ENCODE assay signal across 9 mouse cellular contexts in genomic region chr2:26298208-26298855, GRCm38 (mm10). TPM values are rescaled to one million over a fixed set of nuclear protein-coding genes. Genes with fewer than 3 reads are reported as not detected.
A peak's percentile ranks its signal among the peaks of the same experiment; 100 is the strongest.
DNase-seq lines count a peak whose midpoint lies in the region; ATAC-seq and TF ChIP-seq lines count a peak whose summit lies in the region.
"Had no signal": no experiment of that assay in that cellular context is flagged by ENCODE, and none has a peak within 500 bp of the region (broad histone marks: within the 10 kb centered on the region; RNA-seq: fewer than 3 reads in every experiment).

No protein-coding gene starts in this region.

- peak; percentile 47 for DNase-seq in adrenal gland, postnatal 10 days
- DNase-seq in adrenal gland, adult 18-20 months (ENCODE audit: low spot score in 2 of 2): no peak
- peak; percentile 72 for DNase-seq in ES-CJ7 (ENCODE audit: low read depth, low spot score)
- peak; percentile 47 for DNase-seq in embryonic facial prominence, embryonic 11.5 days (ENCODE audit: low spot score)
- peak in 1 of 3 experiments; percentile 23 for DNase-seq in liver, embryonic 14.5 days (ENCODE audit: low read depth in 3 of 3, low spot score in 3 of 3)
- peak; percentile 77 for DNase-seq in right cerebral cortex, postnatal 25 days
- no peak for DNase-seq in gastrocnemius, postnatal 25 days

- no peaks in the 10 kb centered on the region for H3K36me3 ChIP-seq in embryonic facial prominence, embryonic 11.5 days (replicated peaks; ENCODE audit: control insufficient read depth, insufficient read depth, low read depth, low read length)
- no peaks in the 10 kb centered on the region for H3K36me3 ChIP-seq in hindbrain, embryonic 15.5 days
- no peaks in the 10 kb centered on the region for H3K36me3 ChIP-seq in liver, embryonic 14.5 days (replicated peaks; ENCODE audit: control insufficient read depth, insufficient read depth, low read depth)
- H3K36me3 ChIP-seq: liver, embryonic 15.5 days had no signal

- no peak overlapping the region for H3K27ac ChIP-seq in embryonic facial prominence, embryonic 11.5 days (replicated peaks; ENCODE audit: low read depth, low read length)
- H3K27ac ChIP-seq in hindbrain, embryonic 15.5 days (replicated peaks): peak overlapping the region; percentile 84
- H3K27ac ChIP-seq in liver, embryonic 14.5 days: no peak overlapping the region
- H3K27ac ChIP-seq: liver, embryonic 15.5 days had no signal

- WGBS in embryonic facial prominence, embryonic 11.5 days: 4% methylated on average over 10 of the region's 10 CpGs
- 1% methylated on average over 10 of the region's 10 CpGs for WGBS in hindbrain, embryonic 15.5 days
- WGBS in liver, embryonic 14.5 days (ENCODE audit: insufficient replicate concordance): 5% methylated on average over 10 of the region's 10 CpGs

- H3K9ac ChIP-seq in embryonic facial prominence, embryonic 11.5 days (replicated peaks; ENCODE audit: low read length): no peak overlapping the region
- H3K9ac ChIP-seq in hindbrain, embryonic 15.5 days: peak overlapping the region; percentile 26; the same call in 1 of the 2 replicates
- H3K9ac ChIP-seq in liver, embryonic 14.5 days (replicated peaks): no peak overlapping the region
- H3K9ac ChIP-seq: liver, embryonic 15.5 days had no signal

- no peak for TF ChIP-seq CTCF in liver, embryonic 14.5 days (IDR thresholded peaks at IDR 0.05; ENCODE audit: low read depth)

- ATAC-seq in embryonic facial prominence, embryonic 11.5 days (replicated peaks; ENCODE audit: insufficient number of reproducible peaks, low FRiP score, low TSS enrichment, low read depth): peak; percentile 63
- peak; percentile 88 for ATAC-seq in hindbrain, embryonic 15.5 days (ENCODE audit: low FRiP score, low read depth)
- ATAC-seq in liver, embryonic 14.5 days (ENCODE audit: insufficient read depth): peak; percentile 51; the same call in 1 of the 2 replicates

- no peak for TF ChIP-seq EP300 in liver, embryonic 14.5 days (IDR thresholded peaks at IDR 0.05; ENCODE audit: low read depth)

- no peaks in the 10 kb centered on the region for H3K27me3 ChIP-seq in embryonic facial prominence, embryonic 11.5 days (ENCODE audit: control insufficient read depth, insufficient read depth, low read length)
- no peaks in the 10 kb centered on the region for H3K27me3 ChIP-seq in hindbrain, embryonic 15.5 days
- H3K27me3 ChIP-seq in liver, embryonic 14.5 days (ENCODE audit: control insufficient read depth, insufficient read depth, low read length): no peaks in the 10 kb centered on the region

- H3K9me3 ChIP-seq in embryonic facial prominence, embryonic 11.5 days (replicated peaks; ENCODE audit: control insufficient read depth, low read length): no peaks in the 10 kb centered on the region
- no peaks in the 10 kb centered on the region for H3K9me3 ChIP-seq in hindbrain, embryonic 15.5 days
- no peaks in the 10 kb centered on the region for H3K9me3 ChIP-seq in liver, embryonic 14.5 days (ENCODE audit: control insufficient read depth, low read length)
- H3K9me3 ChIP-seq: liver, embryonic 15.5 days had no signal

- no peaks in the 10 kb centered on the region; the same call in 1 of the 2 replicates for H3K4me1 ChIP-seq in embryonic facial prominence, embryonic 11.5 days (ENCODE audit: control insufficient read depth, insufficient read depth, low read length)
- H3K4me1 ChIP-seq in hindbrain, embryonic 15.5 days (replicated peaks): peaks cover 47% of the 10 kb centered on the region
- peaks cover 0 to 3% of the 10 kb centered on the region in 2 experiments; a peak in 1 of 4 replicates for H3K4me1 ChIP-seq in liver, embryonic 14.5 days (replicated peaks; ENCODE audit: control insufficient read depth in 2 of 2, insufficient read depth in 2 of 2, low read length in 1 of 2)
- H3K4me1 ChIP-seq: liver, embryonic 15.5 days had no signal

- H3K4me3 ChIP-seq in embryonic facial prominence, embryonic 11.5 days (ENCODE audit: low read depth, low read length): no peak overlapping the region
- H3K4me3 ChIP-seq in hindbrain, embryonic 15.5 days: 0 out of 2 replicates have a peak overlapping the region, but pooled peaks have one; percentile 6
- H3K4me3 ChIP-seq in liver, embryonic 14.5 days (ENCODE audit: insufficient read depth in 1 of 2, low read depth in 2 of 2, low read length in 2 of 2): no peak overlapping the region
- H3K4me3 ChIP-seq: liver, embryonic 15.5 days had no signal

- H3K4me2 ChIP-seq in embryonic facial prominence, embryonic 11.5 days (ENCODE audit: low read depth, low read length): no peak overlapping the region
- peak overlapping the region; percentile 38 for H3K4me2 ChIP-seq in hindbrain, embryonic 15.5 days
- H3K4me2 ChIP-seq in liver, embryonic 14.5 days (ENCODE audit: low read depth): no peak overlapping the region
- H3K4me2 ChIP-seq: liver, embryonic 15.5 days had no signal

RNA-seq across cellular contexts. Expression of gene Ccdc187, which starts 4.0 kb away (rescaled TPM):
- 1 to 10 TPM in 1 of 2 experiments, under 1 TPM in 1; 0.81 to 1.5 TPM for total RNA-seq in adrenal gland, postnatal 10 days (2021)
- total RNA-seq in adrenal gland, adult 18-20 months (2021): under 1 TPM; 0.50 to 0.74 TPM
- 0.13 TPM in 1 of 2 replicates, not detected in the other for polyA plus RNA-seq in embryonic facial prominence, embryonic 11.5 days (2014; fragmentation: Nextera tagmentation; extraction: Ambion mirVana)
- 0.16 and 0.25 TPM in 2 replicates for polyA plus RNA-seq in hindbrain, embryonic 15.5 days (2015; fragmentation: Nextera tagmentation; extraction: Ambion mirVana)
- 0.05 and 0.06 TPM in 2 replicates for polyA plus RNA-seq in liver, embryonic 14.5 days (2012; rRNA removed)
- polyA plus RNA-seq in liver, embryonic 14.5 days (2014; fragmentation: Nextera tagmentation; extraction: Ambion mirVana): 0.06 TPM in 1 of 2 replicates, not detected in the other
- total RNA-seq in gastrocnemius, postnatal 25 days (2021): under 1 TPM in 1 of 2 experiments, not detected in 1; 0.03 TPM

RNA-seq across cellular contexts. Expression of gene Gpsm1, which starts 17.0 kb away (rescaled TPM):
- 10 to 100 TPM; 15.7 to 19.3 TPM for total RNA-seq in adrenal gland, postnatal 10 days (2021)
- 10 to 100 TPM; 10.7 to 14.0 TPM for total RNA-seq in adrenal gland, adult 18-20 months (2021)
- 31.7 and 39.9 TPM in 2 replicates for polyA plus RNA-seq in embryonic facial prominence, embryonic 11.5 days (2014; fragmentation: Nextera tagmentation; extraction: Ambion mirVana)
- polyA plus RNA-seq in hindbrain, embryonic 15.5 days (2015; fragmentation: Nextera tagmentation; extraction: Ambion mirVana): 177 and 199 TPM in 2 replicates
- polyA plus RNA-seq in liver, embryonic 14.5 days (2012; rRNA removed): 2.3 and 2.4 TPM in 2 replicates
- 1.1 and 1.6 TPM in 2 replicates for polyA plus RNA-seq in liver, embryonic 14.5 days (2014; fragmentation: Nextera tagmentation; extraction: Ambion mirVana)
- total RNA-seq in gastrocnemius, postnatal 25 days (2021): 1 to 10 TPM; 3.1 TPM

RNA-seq across cellular contexts. Expression of gene Dnlz, which starts 53.6 kb away (rescaled TPM):
- 10 to 100 TPM; 18.5 to 20.2 TPM for total RNA-seq in adrenal gland, postnatal 10 days (2021)
- total RNA-seq in adrenal gland, adult 18-20 months (2021): 10 to 100 TPM; 21.4 to 27.0 TPM
- 25.1 and 29.8 TPM in 2 replicates for polyA plus RNA-seq in embryonic facial prominence, embryonic 11.5 days (2014; fragmentation: Nextera tagmentation; extraction: Ambion mirVana)
- polyA plus RNA-seq in hindbrain, embryonic 15.5 days (2015; fragmentation: Nextera tagmentation; extraction: Ambion mirVana): 28.3 and 32.6 TPM in 2 replicates
- polyA plus RNA-seq in liver, embryonic 14.5 days (2012; rRNA removed): 7.6 and 7.8 TPM in 2 replicates
- 7.0 and 8.4 TPM in 2 replicates for polyA plus RNA-seq in liver, embryonic 14.5 days (2014; fragmentation: Nextera tagmentation; extraction: Ambion mirVana)
- total RNA-seq in gastrocnemius, postnatal 25 days (2021): 10 to 100 TPM; 18.3 to 18.7 TPM

Comparison
In these comparisons a context has a peak if more than half of its experiments do, and no peak if none do; other contexts are left out.
1. DNase-seq: peak in adrenal gland, postnatal 10 days (single experiment), ES-CJ7 (single experiment), embryonic facial prominence, embryonic 11.5 days (single experiment) and right cerebral cortex, postnatal 25 days (single experiment); none in adrenal gland, adult 18-20 months (0 of 2) and gastrocnemius, postnatal 25 days (single experiment).
2. Peak in every context shown above with its lines, with median percentiles within 50 percentile points of each other: ATAC-seq.